Mouse (Mus musculus): ENCODE measurements around the gene Eml5. TPM values are rescaled to one million over a fixed set of nuclear protein-coding genes. Genes with fewer than 3 reads are reported as not detected.

Gene Eml5
- polyA plus RNA-seq, 1 experiment from 2014 or later = 11.3 TPM

Other genes with a start within 250 kb of the Eml5 start
- 7.6 and 9.0 TPM in 2 replicates for gene Ptpn21, start 164.1 kb downstream of the Eml5 start, polyA plus RNA-seq (2015; fragmentation: Nextera tagmentation; extraction: Ambion mirVana)
- gene Zc3h14, start 154.5 kb downstream of the Eml5 start, polyA plus RNA-seq (2015; fragmentation: Nextera tagmentation; extraction: Ambion mirVana) = 89.8 and 97.5 TPM in 2 replicates
- 22.8 and 24.3 TPM in 2 replicates for gene Ttc8, start 19.1 kb upstream of the Eml5 start, polyA plus RNA-seq (2015; fragmentation: Nextera tagmentation; extraction: Ambion mirVana)

Data from stomach, embryonic 16.5 days (tissue).